Mouse (Mus musculus) spleen, adult 2 months (tissue): ENCODE results near the gene Eif2b1. TPM values are rescaled to one million over a fixed set of nuclear protein-coding genes. Genes with fewer than 3 reads are reported as not detected.
"Not testable (repeated sequence)": the region's sequence is repeated elsewhere in the genome, so short reads cannot be mapped to it uniquely, and the experiment has no call there.

Experiments
- DNase-seq, 2 experiments: peaks; one replicate each; pipeline versions ENCODE4 v3.0.0 to v3.0.0-alpha.2; 2012 to 2021; ENCODE audit warnings: low spot score in 2 of 2, low read depth in 1 of 2
- H3K27ac ChIP-seq: fragments of 200-500 bp; 2 replicates; pipeline ENCODE4 v1.5.1; 2012; ENCODE audit warnings: low read length, inconsistent platforms; ENCODE audit not compliant: insufficient read depth
- H3K27me3 ChIP-seq: fragments of 200-500 bp; 2 replicates; pipeline ENCODE4 v1.6.1; 2012; ENCODE audit warnings: mild to moderate bottlenecking, moderate library complexity, low read length, inconsistent platforms; ENCODE audit not compliant: control insufficient read depth, insufficient read depth
- H3K36me3 ChIP-seq: fragments of 200-500 bp; 2 replicates; pipeline ENCODE4 v1.6.1; 2012; ENCODE audit warnings: mild to moderate bottlenecking, low read length, inconsistent platforms; ENCODE audit not compliant: control insufficient read depth, insufficient read depth
- H3K4me1 ChIP-seq: fragments of 200-500 bp; 2 replicates; pipeline ENCODE4 v1.6.1; 2011; ENCODE audit warnings: inconsistent platforms; ENCODE audit not compliant: control insufficient read depth, insufficient read depth, insufficient read length
- H3K4me3 ChIP-seq: fragments of 200-500 bp; 2 replicates; pipeline ENCODE4 v1.5.1; 2011; ENCODE audit warnings: mild to moderate bottlenecking, inconsistent platforms; ENCODE audit not compliant: insufficient read depth, insufficient read length; ENCODE audit errors: extremely low read depth
- CTCF ChIP-seq: fragments of 200-500 bp; IDR thresholded peaks from 2 replicates; pipeline ENCODE4 v1.5.1; 2011; ENCODE audit warnings: mild to moderate bottlenecking, inconsistent platforms; ENCODE audit not compliant: insufficient read depth, insufficient read length, insufficient replicate concordance; ENCODE audit errors: extremely low read depth
- POLR2A ChIP-seq: fragments of 200-500 bp; IDR thresholded peaks from 2 replicates; pipeline ENCODE4 v1.6.1; 2011; ENCODE audit warnings: low read depth, low read length, inconsistent platforms
- WGBS: fragments of 180-500 bp; shearing (Covaris S2); methylation state at CpG from one replicate; pipeline ENCODE4 v1.1.7; 2018; 5-methylcytosine and 5-hydroxymethylcytosine counted together
- polyA plus RNA-seq: library from polyadenylated mRNA; depleted of rRNA; stranded (reverse); fragments of >200 nt; gene quantifications from 2 replicates; pipeline ENCODE4 v1.2.3, GENCODE M21; 2012

The Eif2b1 gene
- polyA plus RNA-seq, 1 experiment, result 9.8 TPM

DNA sequence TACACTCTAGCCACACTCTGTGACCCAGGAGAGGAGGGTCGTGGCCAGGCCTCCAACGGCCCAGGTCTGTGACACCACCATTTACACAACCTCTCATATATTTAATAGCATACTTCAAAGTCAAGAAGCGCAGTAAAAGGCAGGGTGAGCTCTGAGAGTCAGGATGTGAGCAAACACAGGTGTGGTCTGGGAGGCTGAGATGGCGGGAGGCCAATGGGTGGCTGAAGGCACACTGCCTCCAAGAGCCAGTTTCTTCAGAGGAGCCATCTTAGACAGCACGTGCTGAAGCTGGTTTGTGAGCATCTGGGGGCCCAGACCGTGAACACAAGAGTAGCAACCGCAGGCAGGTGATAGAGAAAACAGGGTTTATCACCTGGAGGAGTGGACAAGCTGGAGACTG is 3.5 kb downstream of the Eif2b1 start:
- H3K4me1 ChIP-seq, result peaks cover 5% of the 10 kb centered on the region; the same call in 1 of the 2 replicates
- H3K4me3 ChIP-seq, result no peak overlapping the region
- DNase-seq, result no peak
- no peak overlapping the region for H3K27ac ChIP-seq
- no peaks in the 10 kb centered on the region for H3K27me3 ChIP-seq
- H3K36me3 ChIP-seq, result peaks cover 39% of the 10 kb centered on the region
- WGBS, result 93% methylated on average over 7 of the region's 7 CpGs
- no peak for TF ChIP-seq CTCF
- TF ChIP-seq POLR2A, result no peak

DNA sequence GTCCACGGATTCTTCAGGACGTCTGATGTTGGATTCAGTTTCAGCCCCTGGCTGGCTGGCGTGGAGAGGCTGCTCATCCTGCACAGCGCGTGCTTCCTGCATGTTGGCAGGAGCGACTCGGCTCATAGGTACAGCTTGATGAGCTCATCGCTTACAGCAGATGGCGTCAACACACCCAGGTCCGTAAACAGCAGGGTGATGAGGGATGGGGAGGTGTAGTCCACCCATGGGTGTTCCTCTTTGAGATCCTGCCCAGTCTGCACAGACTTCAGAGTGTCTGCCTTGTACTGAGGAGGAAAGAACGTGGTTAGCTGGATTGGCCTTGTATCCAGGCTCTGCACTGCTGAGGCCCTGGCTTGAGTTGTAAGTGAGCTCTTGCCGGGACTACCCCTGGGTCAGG is 7.9 kb downstream of the Eif2b1 start:
- WGBS, result 90% methylated on average over 12 of the region's 12 CpGs
- Histone ChIP-seq H3K36me3 (peaks cover 55% of the 10 kb centered on the region), H3K27me3 (no peaks in the 10 kb centered on the region), H3K4me3 (no peak overlapping the region), H3K27ac (no peak overlapping the region), H3K4me1 (no peaks in the 10 kb centered on the region)
- TF ChIP-seq POLR2A (no peak), CTCF (no peak)
- no peak for DNase-seq

DNA sequence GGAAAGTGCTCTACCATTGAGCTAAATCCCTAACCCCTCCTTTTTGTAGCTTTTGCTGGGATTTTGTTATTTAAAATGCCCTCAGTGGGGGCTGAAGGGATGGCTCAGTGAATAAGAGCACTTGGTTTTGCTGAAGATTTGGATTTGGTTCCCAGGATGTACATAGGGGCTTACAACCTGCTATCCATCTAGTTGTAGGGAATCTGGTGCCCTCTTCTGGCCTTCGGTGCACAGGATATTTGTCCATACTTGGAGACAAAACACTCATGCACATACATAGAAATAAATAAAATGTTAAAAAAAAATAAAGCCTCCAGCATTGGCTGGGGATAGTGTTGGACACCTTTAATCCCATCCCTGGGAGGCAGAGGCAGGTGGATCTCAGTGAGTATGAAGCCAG is 23.8 kb downstream of the Eif2b1 start:
- no peak overlapping the region for H3K27ac ChIP-seq
- no peak for DNase-seq
- peaks cover 33% of the 10 kb centered on the region for H3K36me3 ChIP-seq
- TF ChIP-seq POLR2A (no peak), CTCF (no peak)
- peaks cover 2% of the 10 kb centered on the region; the same call in 1 of the 2 replicates for H3K4me1 ChIP-seq
- no peaks in the 10 kb centered on the region for H3K27me3 ChIP-seq
- H3K4me3 ChIP-seq, result no peak overlapping the region
- WGBS, result 74% methylated on average over 1 of the region's 1 CpGs

DNA sequence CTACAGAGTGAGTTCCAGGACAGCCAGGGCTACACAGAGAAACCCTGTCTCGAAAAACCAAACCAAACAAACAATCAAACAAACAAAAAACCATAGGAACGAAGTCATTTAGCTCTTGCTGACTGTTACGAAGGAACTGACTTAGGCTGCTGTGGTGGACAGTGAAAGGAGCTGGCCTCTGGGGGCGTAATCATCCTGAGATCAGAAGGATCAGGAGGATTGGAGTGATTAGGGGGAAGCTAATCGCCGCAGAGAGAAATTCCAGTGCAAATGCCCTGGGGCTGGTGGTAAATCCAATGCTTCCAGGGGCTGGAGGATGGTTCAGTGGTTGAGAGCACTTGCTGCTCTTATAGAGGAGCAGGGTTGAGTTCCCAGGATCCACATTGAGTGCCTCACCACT is 25.3 kb downstream of the Eif2b1 start:
- H3K4me1 ChIP-seq, result peaks cover 2% of the 10 kb centered on the region; the same call in 1 of the 2 replicates
- H3K27ac ChIP-seq, result no peak overlapping the region
- H3K27me3 ChIP-seq, result no peaks in the 10 kb centered on the region
- no peak overlapping the region for H3K4me3 ChIP-seq
- WGBS, result 86% methylated on average over 6 of the region's 6 CpGs
- no peak for DNase-seq
- H3K36me3 ChIP-seq, result peaks cover 27% of the 10 kb centered on the region
- TF ChIP-seq POLR2A (no peak), CTCF (no peak)

- Histone ChIP-seq H3K4me3 (peak within 1 kb of the TSS; percentile 95), H3K36me3 (peaks cover 29% of the 10 kb centered on the region), H3K27me3 (no peaks in the 10 kb centered on the region), H3K27ac (peak within 1 kb of the TSS; percentile 89), H3K4me1 (peaks cover 2% of the 10 kb centered on the region; the same call in 1 of the 2 replicates)
- TF ChIP-seq POLR2A, result peak; percentile 78
- TF ChIP-seq CTCF, result peak; percentile 10; the same call in 1 of the 2 replicates
- under 1% methylated on average over 66 of the region's 66 CpGs for WGBS
- DNase-seq, result peak; percentile 89 to 90
These were observed 26.2 kb downstream of the Eif2b1 start, which contains the start of gene Ddx55 for GRCm38 (mm10) chr5:124552558-124553307. Ddx55 (plus strand) TSS chr5:124552864.

- TF ChIP-seq POLR2A, result no peak
- TF ChIP-seq CTCF, result no peak
- Histone ChIP-seq H3K36me3 (peaks cover 30% of the 10 kb centered on the region), H3K27me3 (no peaks in the 10 kb centered on the region), H3K4me3 (peak overlapping the region; percentile 95), H3K27ac (peak overlapping the region; percentile 64; the same call in 1 of the 2 replicates), H3K4me1 (peaks cover 2% of the 10 kb centered on the region; the same call in 1 of the 2 replicates)
- no peak for DNase-seq
- 5% methylated on average over 9 of the region's 9 CpGs for WGBS
These were observed 26.8 kb downstream of the Eif2b1 start for GRCm38 (mm10) chr5:124552094-124552472.

GRCm38 (mm10) chr5:124551349-124552093 is 27.4 kb downstream of the Eif2b1 start:
- peak overlapping the region; percentile 29; the same call in 1 of the 2 replicates for H3K27ac ChIP-seq
- H3K27me3 ChIP-seq, DNase-seq, H3K4me1 ChIP-seq, H3K4me3 ChIP-seq: not testable (repeated sequence)
- H3K36me3 ChIP-seq, result peaks cover 26% of the 10 kb centered on the region
- 41% methylated on average over 5 of the region's 5 CpGs for WGBS

- WGBS, result 82% methylated on average over 4 of the region's 4 CpGs
- H3K36me3 ChIP-seq, result peaks cover 28% of the 10 kb centered on the region
- H3K4me3 ChIP-seq, result not testable (repeated sequence)
These were observed 28.2 kb downstream of the Eif2b1 start for GRCm38 (mm10) chr5:124550737-124551136.

More at GRCm38 (mm10) chr5:124550737-124551136, 28.2 kb downstream of the Eif2b1 start:
- H3K27me3 ChIP-seq, H3K27ac ChIP-seq, DNase-seq, H3K4me1 ChIP-seq: not testable (repeated sequence)
